Mouse (Mus musculus) lung, postnatal 0 days (tissue): ENCODE results near the gene Ier2.

ENCODE experiments used
- CTCF ChIP-seq: IDR thresholded peaks from 2 replicates; pipeline ENCODE4 v1.5.1; 2016; ENCODE audit warnings: antibody characterized with exemption, mild to moderate bottlenecking
- EP300 ChIP-seq: IDR thresholded peaks from 2 replicates; pipeline ENCODE4 v1.6.1; 2016; ENCODE audit warnings: antibody characterized with exemption, mild to moderate bottlenecking, control low read depth

GRCm38 (mm10) chr8:84661961-84662571 is 586 bp downstream of the Ier2 start:
- TF ChIP-seq CTCF, result no peak
- TF ChIP-seq EP300, result no peak
